Mouse (Mus musculus) NIH3T3 (cell line): ENCODE measurements around the gene Rbm20.

Experiments
- DNase-seq: peaks from one replicate; pipeline ENCODE4 v3.0.0-alpha.2; 2012; ENCODE audit warnings: low read depth

Rbm20 gene

GRCm38 (mm10) chr19:53815714-53816113 lies 138.6 kb downstream of the Rbm20 start:
- DNase-seq, result no peak

GRCm38 (mm10) chr19:53816242-53816641 lies 139.1 kb downstream of the Rbm20 start:
- DNase-seq, result peak; percentile 43

GRCm38 (mm10) chr19:53819299-53819698 lies 142.2 kb downstream of the Rbm20 start:
- DNase-seq, result no peak

GRCm38 (mm10) chr19:53821241-53822120 lies 144.4 kb downstream of the Rbm20 start:
- DNase-seq, result no peak

GRCm38 (mm10) chr19:53823847-53824246 lies 146.7 kb downstream of the Rbm20 start:
- no peak for DNase-seq

GRCm38 (mm10) chr19:53824872-53825680 lies 148.0 kb downstream of the Rbm20 start:
- DNase-seq, result no peak

GRCm38 (mm10) chr19:53829990-53830389 lies 152.9 kb downstream of the Rbm20 start:
- no peak for DNase-seq

GRCm38 (mm10) chr19:53830407-53831163 lies 153.5 kb downstream of the Rbm20 start:
- peak; percentile 36 for DNase-seq

- no peak for DNase-seq
Observed at GRCm38 (mm10) chr19:53831164-53831448, 154.0 kb downstream of the Rbm20 start.

- DNase-seq, result peak; percentile 35
Observed at GRCm38 (mm10) chr19:53832512-53832911, 155.4 kb downstream of the Rbm20 start.

GRCm38 (mm10) chr19:53833745-53834369 lies 156.8 kb downstream of the Rbm20 start:
- DNase-seq, result no peak

GRCm38 (mm10) chr19:53836569-53837454 lies 159.7 kb downstream of the Rbm20 start:
- no peak for DNase-seq

GRCm38 (mm10) chr19:53838850-53839249 lies 161.7 kb downstream of the Rbm20 start:
- peak; percentile 36 for DNase-seq

- DNase-seq, result no peak
Observed at GRCm38 (mm10) chr19:53839837-53840236, 162.7 kb downstream of the Rbm20 start.

- peak; percentile 54 for DNase-seq
Observed at GRCm38 (mm10) chr19:53841915-53842314, 164.8 kb downstream of the Rbm20 start.

GRCm38 (mm10) chr19:53843972-53844371 lies 166.9 kb downstream of the Rbm20 start:
- no peak for DNase-seq

- no peak for DNase-seq
Observed at GRCm38 (mm10) chr19:53848272-53848995, 171.3 kb downstream of the Rbm20 start.

- DNase-seq, result peak; percentile 89
Observed at GRCm38 (mm10) chr19:53850166-53850922, 173.2 kb downstream of the Rbm20 start.

- DNase-seq, result no peak
Observed at GRCm38 (mm10) chr19:53851352-53851751, 174.2 kb downstream of the Rbm20 start.
